Mouse (Mus musculus) limb, embryonic 14.5 days (tissue): ENCODE results near the gene Nutf2-ps1. TPM values are rescaled to one million over a fixed set of nuclear protein-coding genes. Genes with fewer than 3 reads are reported as not detected.

ENCODE experiments used
- ATAC-seq: fragments of 200-750 bp; cut with Nextera tagmentation; 2 replicates; pipeline ENCODE4 v1.8.0; 2017; ENCODE audit warnings: low read depth, moderate number of reproducible peaks, moderate TSS enrichment; ENCODE audit not compliant: low FRiP score
- DNase-seq: peaks from one replicate; pipeline ENCODE4 v3.0.0-alpha.2; 2015; ENCODE audit warnings: low spot score
- H3K27ac ChIP-seq: fragments of 300-500 bp; sonication (generic); replicated peaks from 2 replicates; pipeline ENCODE4 v1.5.1; 2014; ENCODE audit warnings: low read depth, mild to moderate bottlenecking, low read length, moderate library complexity, mixed read lengths
- H3K27me3 ChIP-seq: fragments of 300-500 bp; sonication (generic); 2 replicates; pipeline ENCODE4 v1.6.1; 2014; ENCODE audit warnings: low read length, mixed read lengths; ENCODE audit not compliant: control insufficient read depth, insufficient read depth
- H3K36me3 ChIP-seq: fragments of 300-500 bp; sonication (generic); 2 replicates; pipeline ENCODE4 v1.6.1; 2014; ENCODE audit warnings: mild to moderate bottlenecking, low read length, moderate library complexity, mixed read lengths; ENCODE audit not compliant: control insufficient read depth, insufficient read depth
- H3K4me1 ChIP-seq: fragments of 300-500 bp; sonication (generic); 2 replicates; pipeline ENCODE4 v1.6.1; 2014; ENCODE audit warnings: antibody characterized with exemption, low read length, mixed read lengths; ENCODE audit not compliant: control insufficient read depth, insufficient read depth
- H3K4me2 ChIP-seq: fragments of 300-500 bp; sonication (generic); replicated peaks from 2 replicates; pipeline ENCODE4 v1.6.1; 2014; ENCODE audit warnings: low read depth, mild to moderate bottlenecking, low read length, moderate library complexity; ENCODE audit not compliant: severe bottlenecking
- H3K4me3 ChIP-seq: fragments of 300-500 bp; sonication (generic); replicated peaks from 2 replicates; pipeline ENCODE4 v1.5.1; 2014; ENCODE audit warnings: low read length
- H3K9ac ChIP-seq: fragments of 300-500 bp; sonication (generic); 2 replicates; pipeline ENCODE4 v1.6.1; 2014; ENCODE audit warnings: mild to moderate bottlenecking, low read depth, low read length, moderate library complexity; ENCODE audit not compliant: severe bottlenecking
- H3K9me3 ChIP-seq: fragments of 300-500 bp; sonication (generic); 2 replicates; pipeline ENCODE4 v1.6.1; 2016; ENCODE audit warnings: low read length; ENCODE audit not compliant: control insufficient read depth
- POLR2A ChIP-seq: fragments of 200-500 bp; IDR thresholded peaks from 2 replicates; pipeline ENCODE4 v1.8.0; 2012; ENCODE audit warnings: inconsistent platforms, mild to moderate bottlenecking, moderate library complexity, borderline replicate concordance; ENCODE audit not compliant: insufficient read depth, insufficient read length; ENCODE audit errors: extremely low read depth
- WGBS: fragments of 180-500 bp; shearing (Covaris S2); extraction: QIAGEN DNeasy Blood & Tissue Kit; methylation state at CpG from one replicate; pipeline ENCODE4 v1.1.7; 2014; 5-methylcytosine and 5-hydroxymethylcytosine counted together
- polyA plus RNA-seq, 2 experiments: library from polyadenylated mRNA; depleted of rRNA in 1 of 2; stranded (reverse) in 1 of 2; unstranded in 1 of 2; fragments of >200 nt; fragmentation: Nextera tagmentation in 1 of 2; extraction: Ambion mirVana in 1 of 2; gene quantifications; 2 replicates each; pipeline versions ENCODE4 v1.2.1 to v1.2.3; 2012 to 2014

Nutf2-ps1 gene
- polyA plus RNA-seq, 2 experiments = 52.1 to 300 TPM

- Histone ChIP-seq H3K27ac (no peak overlapping the region), H3K36me3 (no peaks in the 10 kb centered on the region), H3K9ac (no peak overlapping the region), H3K27me3 (no peaks in the 10 kb centered on the region), H3K4me1 (no peaks in the 10 kb centered on the region), H3K4me3 (no peak overlapping the region), H3K9me3 (no peaks in the 10 kb centered on the region), H3K4me2 (no peak overlapping the region)
- DNase-seq (no peak), ATAC-seq (no peak)
- 65% methylated on average over 5 of the region's 5 CpGs for WGBS
- TF ChIP-seq POLR2A = no peak
Measured at GRCm38 (mm10) chr19:53538796-53539195, 50.1 kb downstream of the Nutf2-ps1 start.

Other genes with a start within 250 kb of the Nutf2-ps1 start
- not detected in 2 replicates for gene Gm10197, start 217.3 kb downstream of the Nutf2-ps1 start, polyA plus RNA-seq (2012; rRNA removed)
- 4.4 TPM in 1 of 2 replicates, not detected in the other for gene Gm10197, start 217.3 kb downstream of the Nutf2-ps1 start, polyA plus RNA-seq (2014; fragmentation: Nextera tagmentation; extraction: Ambion mirVana)
- gene Smndc1, start 198.5 kb downstream of the Nutf2-ps1 start, polyA plus RNA-seq (2012; rRNA removed) = 25.6 and 33.9 TPM in 2 replicates
- gene Smndc1, start 198.5 kb downstream of the Nutf2-ps1 start, polyA plus RNA-seq (2014; fragmentation: Nextera tagmentation; extraction: Ambion mirVana) = 38.6 and 40.3 TPM in 2 replicates
- 1.9 and 2.7 TPM in 2 replicates for gene Dusp5, start 60.0 kb downstream of the Nutf2-ps1 start, polyA plus RNA-seq (2012; rRNA removed)
- gene Dusp5, start 60.0 kb downstream of the Nutf2-ps1 start, polyA plus RNA-seq (2014; fragmentation: Nextera tagmentation; extraction: Ambion mirVana) = 1.1 and 2.2 TPM in 2 replicates
- 28.2 and 42.4 TPM in 2 replicates for gene Smc3, start 11.3 kb upstream of the Nutf2-ps1 start, polyA plus RNA-seq (2012; rRNA removed)
- 60.8 and 64.5 TPM in 2 replicates for gene Smc3, start 11.3 kb upstream of the Nutf2-ps1 start, polyA plus RNA-seq (2014; fragmentation: Nextera tagmentation; extraction: Ambion mirVana)
- 9.9 and 10.0 TPM in 2 replicates for gene Rbm20, start 88.2 kb upstream of the Nutf2-ps1 start, polyA plus RNA-seq (2012; rRNA removed)
- gene Rbm20, start 88.2 kb upstream of the Nutf2-ps1 start, polyA plus RNA-seq (2014; fragmentation: Nextera tagmentation; extraction: Ambion mirVana) = 5.5 and 6.9 TPM in 2 replicates